Mouse (Mus musculus): ENCODE measurements at regions not wholly inside any gene's neighbourhood (a gene's known extent, or its start where the extent isn't known, plus 50 kb on each side); places are given as distances from the start of the nearest gene placed in this dataset.

GRCm38 (mm10) chr7:115192992-115193761 is 449.7 kb downstream of the Insc start:
- ATAC-seq = no peak

GRCm38 (mm10) chr7:115204916-115205315 is 461.4 kb downstream of the Insc start:
- ATAC-seq = no peak

- no peak for ATAC-seq
These were observed 463.1 kb downstream of the Insc start for GRCm38 (mm10) chr7:115206479-115207134.

GRCm38 (mm10) chr7:115208781-115209180 is 465.3 kb downstream of the Insc start:
- no peak for ATAC-seq

GRCm38 (mm10) chr7:115210012-115210411 is 466.5 kb downstream of the Insc start:
- no peak for ATAC-seq

GRCm38 (mm10) chr7:115216838-115217237 is 473.3 kb downstream of the Insc start:
- ATAC-seq = peak; percentile 43

- no peak for ATAC-seq
These were observed 473.8 kb downstream of the Insc start for GRCm38 (mm10) chr7:115217255-115217654.

- ATAC-seq = no peak
These were observed 474.2 kb downstream of the Insc start for GRCm38 (mm10) chr7:115217712-115218111.

- no peak for ATAC-seq
These were observed 475.2 kb downstream of the Insc start for GRCm38 (mm10) chr7:115218596-115219180.

GRCm38 (mm10) chr7:115222642-115223041 is 479.1 kb downstream of the Insc start:
- no peak for ATAC-seq

- ATAC-seq = no peak
These were observed 487.0 kb downstream of the Insc start for GRCm38 (mm10) chr7:115230525-115230924.

- no peak for ATAC-seq
These were observed 490.4 kb downstream of the Insc start for GRCm38 (mm10) chr7:115233850-115234436.

- ATAC-seq = no peak
These were observed 493.6 kb downstream of the Insc start for GRCm38 (mm10) chr7:115237131-115237530.

- no peak for ATAC-seq
These were observed 508.3 kb downstream of the Insc start for GRCm38 (mm10) chr7:115251591-115252369.

- ATAC-seq = no peak
These were observed 508.9 kb downstream of the Insc start for GRCm38 (mm10) chr7:115252370-115252750.

- no peak for ATAC-seq
These were observed 515.1 kb downstream of the Insc start for GRCm38 (mm10) chr7:115258626-115259025.

- ATAC-seq = no peak
These were observed 519.6 kb downstream of the Insc start for GRCm38 (mm10) chr7:115263082-115263481.

- ATAC-seq = no peak
These were observed 522.6 kb downstream of the Insc start for GRCm38 (mm10) chr7:115266141-115266540.

- ATAC-seq = no peak
These were observed 527.3 kb downstream of the Insc start for GRCm38 (mm10) chr7:115270803-115271202.

GRCm38 (mm10) chr7:115274836-115275235 is 531.3 kb downstream of the Insc start:
- ATAC-seq = no peak

- ATAC-seq = no peak
These were observed 547.4 kb downstream of the Insc start for GRCm38 (mm10) chr7:115290801-115291417.

- no peak for ATAC-seq
These were observed 551.2 kb downstream of the Insc start for GRCm38 (mm10) chr7:115294655-115295230.

All from activated CD4-positive, CD25-positive, alpha-beta regulatory T cell, adult 4 months (primary cell).